Mouse (Mus musculus): Measurements from ENCODE around the gene Pou2f1. TPM values are rescaled to one million over a fixed set of nuclear protein-coding genes. Genes with fewer than 3 reads are reported as not detected.

Gene Pou2f1
- polyA plus RNA-seq, 1 experiment, result 19.2 TPM

DNA sequence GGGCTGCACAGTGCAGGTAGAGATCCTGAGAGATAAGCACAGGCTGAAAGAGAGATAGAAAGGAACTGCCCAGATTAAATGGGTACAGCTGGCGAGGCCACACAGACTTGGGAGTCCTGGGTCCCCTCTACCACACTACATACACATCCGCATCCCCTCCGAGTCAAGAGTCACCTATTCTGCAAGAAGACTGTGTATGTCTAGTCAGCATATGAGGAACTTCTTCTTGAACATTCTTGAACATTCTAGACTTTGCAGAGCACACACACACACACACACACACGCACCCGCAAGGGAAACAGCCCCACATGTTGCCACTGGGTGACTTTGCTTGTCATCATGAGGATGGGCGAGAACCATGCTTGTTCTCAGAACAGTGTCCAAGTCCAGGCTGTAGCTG is 173.9 kb downstream of the Pou2f1 start:
- no peak for TF ChIP-seq POLR2A (IDR thresholded peaks at IDR 0.05; ENCODE audit: control insufficient read depth, low read depth, low read length)
- no peak for TF ChIP-seq CTCF (IDR thresholded peaks at IDR 0.05; ENCODE audit: control insufficient read depth, insufficient read depth, insufficient replicate concordance, low read depth, low read length)

DNA sequence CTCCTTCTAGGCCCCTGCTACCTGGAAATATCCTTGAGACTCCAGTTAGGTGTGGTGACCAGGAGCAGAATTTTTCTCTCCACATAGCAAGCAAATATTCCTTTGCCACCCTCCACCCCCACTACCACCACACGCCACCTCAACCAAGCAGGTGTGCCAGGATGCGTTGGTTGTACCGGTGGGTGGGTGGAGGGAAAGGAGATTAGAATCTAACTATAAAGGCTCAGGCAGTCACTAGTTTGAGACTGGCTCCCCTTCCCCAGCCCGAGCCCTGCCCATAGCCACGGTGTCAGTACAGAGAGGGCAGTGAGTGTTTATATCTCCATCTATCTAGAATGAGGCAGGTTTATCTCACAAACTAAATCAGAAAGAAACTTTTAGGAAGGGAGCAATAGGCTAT is 174.3 kb downstream of the Pou2f1 start:
- Histone ChIP-seq H3K4me1 (ENCODE audit: control insufficient read depth, insufficient read depth, low read length) (no peaks in the 10 kb centered on the region), H3K27ac (ENCODE audit: control insufficient read depth, insufficient read depth, low read depth, low read length) (no peak overlapping the region), H3K4me3 (ENCODE audit: control insufficient read depth, low read depth, low read length) (no peak overlapping the region), H3K27me3 (ENCODE audit: control insufficient read depth, insufficient read depth, low read length) (no peaks in the 10 kb centered on the region), H3K36me3 (ENCODE audit: control insufficient read depth, insufficient read depth, low read length) (no peaks in the 10 kb centered on the region)
- TF ChIP-seq POLR2A (IDR thresholded peaks at IDR 0.05; ENCODE audit: control insufficient read depth, low read depth, low read length), result no peak
- no peak for TF ChIP-seq CTCF (IDR thresholded peaks at IDR 0.05; ENCODE audit: control insufficient read depth, insufficient read depth, insufficient replicate concordance, low read depth, low read length)

More for the DNA sequence above, 173.9 kb downstream of the Pou2f1 start:
- H3K4me3 ChIP-seq (ENCODE audit: control insufficient read depth, low read depth, low read length), result no peak overlapping the region
- no peak overlapping the region for H3K27ac ChIP-seq (ENCODE audit: control insufficient read depth, insufficient read depth, low read depth, low read length)
- H3K36me3 ChIP-seq (ENCODE audit: control insufficient read depth, insufficient read depth, low read length), result no peaks in the 10 kb centered on the region
- H3K27me3 ChIP-seq (ENCODE audit: control insufficient read depth, insufficient read depth, low read length), result no peaks in the 10 kb centered on the region
- H3K4me1 ChIP-seq (ENCODE audit: control insufficient read depth, insufficient read depth, low read length), result no peaks in the 10 kb centered on the region

DNA sequence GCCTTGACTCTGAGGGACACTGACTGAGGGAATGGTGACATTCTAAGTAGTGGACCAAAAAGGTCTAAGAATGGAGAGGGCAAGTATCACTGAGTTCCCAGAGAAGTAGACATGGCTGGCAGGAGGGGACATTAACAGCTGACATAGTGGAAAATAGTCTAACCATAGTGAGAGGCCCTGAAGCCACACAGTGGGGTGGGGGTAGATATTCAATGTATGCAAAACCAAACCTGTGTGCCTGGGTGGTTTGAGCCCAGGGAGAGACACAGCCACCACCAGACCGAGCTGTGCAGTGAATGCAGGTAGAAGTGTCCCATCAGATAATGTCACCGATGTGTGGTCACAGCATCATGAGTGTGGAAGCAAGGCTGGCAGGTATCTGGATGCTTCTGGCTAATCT is 180.4 kb downstream of the Pou2f1 start:
- Histone ChIP-seq H3K4me3 (ENCODE audit: control insufficient read depth, low read depth, low read length) (no peak overlapping the region), H3K36me3 (ENCODE audit: control insufficient read depth, insufficient read depth, low read length) (no peaks in the 10 kb centered on the region), H3K27me3 (ENCODE audit: control insufficient read depth, insufficient read depth, low read length) (no peaks in the 10 kb centered on the region), H3K27ac (ENCODE audit: control insufficient read depth, insufficient read depth, low read depth, low read length) (no peak overlapping the region), H3K4me1 (ENCODE audit: control insufficient read depth, insufficient read depth, low read length) (no peaks in the 10 kb centered on the region)
- TF ChIP-seq POLR2A (IDR thresholded peaks at IDR 0.05; ENCODE audit: control insufficient read depth, low read depth, low read length), result no peak
- no peak for TF ChIP-seq CTCF (IDR thresholded peaks at IDR 0.05; ENCODE audit: control insufficient read depth, insufficient read depth, insufficient replicate concordance, low read depth, low read length)

DNA sequence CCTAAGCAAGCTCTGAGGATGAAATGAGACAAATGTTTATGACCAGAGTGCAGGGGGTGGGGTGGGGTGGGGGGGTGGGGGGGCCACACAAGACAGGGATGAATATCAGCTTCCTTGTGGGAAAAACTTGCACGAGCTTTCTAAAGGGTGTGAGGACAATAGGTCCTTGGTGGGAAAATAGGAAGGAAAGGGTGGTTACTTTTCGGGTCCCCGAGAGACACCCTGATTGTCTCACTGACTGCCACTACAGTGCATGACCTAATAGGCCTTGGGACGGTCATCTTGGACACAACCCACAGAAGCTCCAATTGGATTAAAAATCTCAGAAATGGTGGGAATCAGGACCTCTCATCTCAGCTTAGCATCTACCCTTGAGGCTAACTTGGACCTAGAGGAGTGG is 183.3 kb downstream of the Pou2f1 start:
- Histone ChIP-seq H3K36me3 (ENCODE audit: control insufficient read depth, insufficient read depth, low read length) (no peaks in the 10 kb centered on the region), H3K4me3 (ENCODE audit: control insufficient read depth, low read depth, low read length) (no peak overlapping the region), H3K4me1 (ENCODE audit: control insufficient read depth, insufficient read depth, low read length) (no peaks in the 10 kb centered on the region), H3K27ac (ENCODE audit: control insufficient read depth, insufficient read depth, low read depth, low read length) (no peak overlapping the region), H3K27me3 (ENCODE audit: control insufficient read depth, insufficient read depth, low read length) (no peaks in the 10 kb centered on the region)
- TF ChIP-seq POLR2A (IDR thresholded peaks at IDR 0.05; ENCODE audit: control insufficient read depth, low read depth, low read length), result no peak

DNA sequence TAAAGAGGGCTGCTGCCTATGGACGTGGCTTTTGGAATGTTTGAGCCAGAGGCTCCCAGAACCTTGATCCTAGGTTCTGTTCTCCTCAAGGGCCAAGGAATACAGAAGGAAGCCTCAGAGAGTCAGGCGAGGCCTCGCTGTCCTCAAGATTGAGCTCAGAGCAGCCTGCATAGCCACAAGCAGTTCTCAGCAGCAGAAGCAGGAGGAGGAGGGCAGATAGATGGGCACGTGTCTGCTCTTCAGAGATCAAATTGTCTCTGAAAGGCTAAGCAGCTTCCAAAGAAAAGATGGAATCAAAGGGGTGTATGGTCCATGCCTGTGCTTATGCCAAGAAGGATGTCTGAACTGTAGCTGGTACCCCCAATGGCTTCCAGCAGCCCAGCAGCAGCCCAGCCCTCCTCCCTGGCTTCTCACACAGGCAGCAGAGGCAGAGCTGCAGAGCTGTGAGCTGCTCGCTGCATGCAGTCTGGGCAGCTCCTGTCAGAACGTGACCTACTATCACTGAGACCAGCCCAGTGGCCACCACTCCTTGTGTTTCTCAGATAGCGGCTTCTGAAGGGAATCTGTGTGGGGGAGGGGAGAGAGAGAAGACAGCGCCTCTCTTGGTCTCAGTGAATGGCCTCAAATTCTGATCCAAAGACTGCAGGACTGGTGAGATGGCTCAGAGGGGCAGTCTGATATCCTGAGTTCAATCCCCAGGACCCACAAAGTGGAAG is 184.2 kb downstream of the Pou2f1 start:
- H3K4me3 ChIP-seq (ENCODE audit: control insufficient read depth, low read depth, low read length), result no peak overlapping the region
- no peaks in the 10 kb centered on the region for H3K4me1 ChIP-seq (ENCODE audit: control insufficient read depth, insufficient read depth, low read length)
- TF ChIP-seq POLR2A (IDR thresholded peaks at IDR 0.05; ENCODE audit: control insufficient read depth, low read depth, low read length) (no peak), CTCF (IDR thresholded peaks at IDR 0.05; ENCODE audit: control insufficient read depth, insufficient read depth, insufficient replicate concordance, low read depth, low read length) (no peak)
- no peaks in the 10 kb centered on the region for H3K27me3 ChIP-seq (ENCODE audit: control insufficient read depth, insufficient read depth, low read length)
- no peaks in the 10 kb centered on the region for H3K36me3 ChIP-seq (ENCODE audit: control insufficient read depth, insufficient read depth, low read length)
- H3K27ac ChIP-seq (ENCODE audit: control insufficient read depth, insufficient read depth, low read depth, low read length), result no peak overlapping the region

DNA sequence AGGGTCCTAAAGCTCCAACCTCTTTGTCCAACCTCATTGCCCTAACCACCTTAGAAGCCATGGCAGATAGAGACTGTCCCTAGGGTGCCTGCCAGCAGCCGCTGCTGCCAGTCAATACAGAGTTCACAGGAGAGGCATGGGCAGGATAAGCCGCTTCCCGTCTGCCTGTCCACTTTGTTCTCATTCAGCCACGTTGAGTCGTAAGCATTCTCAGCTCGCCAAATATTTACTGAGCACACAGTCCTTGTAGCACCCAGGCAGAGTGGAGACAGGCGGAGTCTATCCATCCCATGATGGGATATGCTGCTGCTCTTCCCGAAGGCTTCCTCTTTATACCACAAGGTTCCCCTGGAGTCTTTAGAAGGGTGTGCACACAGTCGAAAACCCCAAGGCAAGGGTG is 185.2 kb downstream of the Pou2f1 start:
- Histone ChIP-seq H3K27me3 (ENCODE audit: control insufficient read depth, insufficient read depth, low read length) (no peaks in the 10 kb centered on the region), H3K27ac (ENCODE audit: control insufficient read depth, insufficient read depth, low read depth, low read length) (no peak overlapping the region), H3K36me3 (ENCODE audit: control insufficient read depth, insufficient read depth, low read length) (no peaks in the 10 kb centered on the region), H3K4me1 (ENCODE audit: control insufficient read depth, insufficient read depth, low read length) (no peaks in the 10 kb centered on the region), H3K4me3 (ENCODE audit: control insufficient read depth, low read depth, low read length) (no peak overlapping the region)
- TF ChIP-seq POLR2A (IDR thresholded peaks at IDR 0.05; ENCODE audit: control insufficient read depth, low read depth, low read length) (no peak), CTCF (IDR thresholded peaks at IDR 0.05; ENCODE audit: control insufficient read depth, insufficient read depth, insufficient replicate concordance, low read depth, low read length) (no peak)

DNA sequence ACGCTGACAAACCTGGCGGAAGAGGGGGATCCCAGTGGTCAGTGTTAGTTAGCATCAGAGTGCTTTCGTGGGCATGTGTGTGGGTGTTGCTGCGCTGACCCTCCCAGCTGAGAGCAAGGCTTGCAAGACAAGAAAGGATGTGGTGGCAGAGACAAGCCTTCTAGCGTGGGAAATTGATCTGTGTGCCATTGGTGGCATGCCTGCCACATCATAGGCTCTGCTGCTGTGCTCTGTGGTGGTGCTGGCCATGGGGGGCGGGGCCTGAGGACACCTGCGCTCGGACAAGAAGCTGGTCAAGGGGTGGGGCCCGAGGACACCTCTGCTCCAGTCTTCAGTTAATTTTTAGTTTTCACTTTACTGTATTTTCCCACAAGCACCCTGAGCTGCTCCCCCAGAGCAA is 186.1 kb downstream of the Pou2f1 start:
- Histone ChIP-seq H3K4me3 (ENCODE audit: control insufficient read depth, low read depth, low read length) (no peak overlapping the region), H3K4me1 (ENCODE audit: control insufficient read depth, insufficient read depth, low read length) (no peaks in the 10 kb centered on the region), H3K27me3 (ENCODE audit: control insufficient read depth, insufficient read depth, low read length) (no peaks in the 10 kb centered on the region), H3K27ac (ENCODE audit: control insufficient read depth, insufficient read depth, low read depth, low read length) (no peak overlapping the region), H3K36me3 (ENCODE audit: control insufficient read depth, insufficient read depth, low read length) (no peaks in the 10 kb centered on the region)
- no peak for TF ChIP-seq POLR2A (IDR thresholded peaks at IDR 0.05; ENCODE audit: control insufficient read depth, low read depth, low read length)
- no peak for TF ChIP-seq CTCF (IDR thresholded peaks at IDR 0.05; ENCODE audit: control insufficient read depth, insufficient read depth, insufficient replicate concordance, low read depth, low read length)

Other genes starting within 250 kb of the Pou2f1 start
- 30.4 and 36.9 TPM in 2 replicates for gene Creg1, start 238.9 kb downstream of the Pou2f1 start, polyA plus RNA-seq (2012; rRNA removed)
- 16.6 and 17.2 TPM in 2 replicates for gene Cd247, start 214.0 kb downstream of the Pou2f1 start, polyA plus RNA-seq (2012; rRNA removed)
- 0.08 and 0.10 TPM in 2 replicates for gene Dusp27, start 125.2 kb upstream of the Pou2f1 start, polyA plus RNA-seq (2012; rRNA removed)
- 0.16 and 0.37 TPM in 2 replicates for gene Gpa33, start 127.6 kb upstream of the Pou2f1 start, polyA plus RNA-seq (2012; rRNA removed)
- 669 and 776 TPM in 2 replicates for gene Mael, start 236.1 kb upstream of the Pou2f1 start, polyA plus RNA-seq (2012; rRNA removed)